Mouse (Mus musculus): Measurements from ENCODE around the gene Fam19a2.

GRCm38 (mm10) chr10:123789374-123789773 lies 525.6 kb downstream of the Fam19a2 start:
- TF ChIP-seq POLR2A (IDR thresholded peaks at IDR 0.05; ENCODE audit: extremely low read depth, insufficient read depth, low read length) (no peak), CTCF (IDR thresholded peaks at IDR 0.05; ENCODE audit: low read depth, low read length) (no peak)
